Mouse (Mus musculus) kidney, embryonic 16.5 days (tissue): ENCODE results near the gene Tmem81. TPM values are rescaled to one million over a fixed set of nuclear protein-coding genes. Genes with fewer than 3 reads are reported as not detected.

ENCODE experiments used
- ATAC-seq: fragments of 200-750 bp; cut with Nextera tagmentation; 2 replicates; pipeline ENCODE4 v1.8.0; 2017; ENCODE audit warnings: moderate TSS enrichment; ENCODE audit not compliant: low FRiP score, low TSS enrichment
- H3K27ac ChIP-seq: fragments of 300-500 bp; sonication (generic); 2 replicates; pipeline ENCODE4 v1.5.1; 2014; ENCODE audit warnings: low read length
- H3K27me3 ChIP-seq: fragments of 300-500 bp; sonication (generic); 2 replicates; pipeline ENCODE4 v1.6.1; 2014; ENCODE audit warnings: low read length, control low read depth, mixed read lengths; ENCODE audit not compliant: insufficient read depth
- H3K36me3 ChIP-seq: fragments of 300-500 bp; sonication (generic); 2 replicates; pipeline ENCODE4 v1.6.1; 2014; ENCODE audit warnings: low read length, control low read depth, mixed read lengths; ENCODE audit not compliant: insufficient read depth
- H3K4me1 ChIP-seq: fragments of 300-500 bp; sonication (generic); 2 replicates; pipeline ENCODE4 v1.6.1; 2014; ENCODE audit warnings: low read length, control low read depth, mixed read lengths; ENCODE audit not compliant: insufficient read depth
- H3K4me2 ChIP-seq: fragments of 300-500 bp; sonication (generic); replicated peaks from 2 replicates; pipeline ENCODE4 v1.6.1; 2014; ENCODE audit warnings: low read depth, low read length
- H3K4me3 ChIP-seq: fragments of 300-500 bp; sonication (generic); 2 replicates; pipeline ENCODE4 v1.5.1; 2014; ENCODE audit warnings: mild to moderate bottlenecking, low read length
- H3K9ac ChIP-seq: fragments of 300-500 bp; sonication (generic); replicated peaks from 2 replicates; pipeline ENCODE4 v1.6.1; 2014; ENCODE audit warnings: low read length
- H3K9me3 ChIP-seq: fragments of 300-500 bp; sonication (generic); 2 replicates; pipeline ENCODE4 v1.6.1; 2016; ENCODE audit warnings: low read length, control low read depth
- WGBS: fragments of 180-500 bp; shearing (Covaris S2); extraction: QIAGEN DNeasy Blood & Tissue Kit; methylation state at CpG from one replicate; pipeline ENCODE4 v1.1.7; 2014; 5-methylcytosine and 5-hydroxymethylcytosine counted together
- polyA plus RNA-seq: library from polyadenylated mRNA; unstranded; fragments of >200 nt; fragmentation: Nextera tagmentation; extraction: Ambion mirVana; gene quantifications from 2 replicates; pipeline ENCODE4 v1.2.1, GENCODE M21; 2015

Gene Tmem81
- polyA plus RNA-seq, 1 experiment from 2014 or later = 1.7 TPM

DNA sequence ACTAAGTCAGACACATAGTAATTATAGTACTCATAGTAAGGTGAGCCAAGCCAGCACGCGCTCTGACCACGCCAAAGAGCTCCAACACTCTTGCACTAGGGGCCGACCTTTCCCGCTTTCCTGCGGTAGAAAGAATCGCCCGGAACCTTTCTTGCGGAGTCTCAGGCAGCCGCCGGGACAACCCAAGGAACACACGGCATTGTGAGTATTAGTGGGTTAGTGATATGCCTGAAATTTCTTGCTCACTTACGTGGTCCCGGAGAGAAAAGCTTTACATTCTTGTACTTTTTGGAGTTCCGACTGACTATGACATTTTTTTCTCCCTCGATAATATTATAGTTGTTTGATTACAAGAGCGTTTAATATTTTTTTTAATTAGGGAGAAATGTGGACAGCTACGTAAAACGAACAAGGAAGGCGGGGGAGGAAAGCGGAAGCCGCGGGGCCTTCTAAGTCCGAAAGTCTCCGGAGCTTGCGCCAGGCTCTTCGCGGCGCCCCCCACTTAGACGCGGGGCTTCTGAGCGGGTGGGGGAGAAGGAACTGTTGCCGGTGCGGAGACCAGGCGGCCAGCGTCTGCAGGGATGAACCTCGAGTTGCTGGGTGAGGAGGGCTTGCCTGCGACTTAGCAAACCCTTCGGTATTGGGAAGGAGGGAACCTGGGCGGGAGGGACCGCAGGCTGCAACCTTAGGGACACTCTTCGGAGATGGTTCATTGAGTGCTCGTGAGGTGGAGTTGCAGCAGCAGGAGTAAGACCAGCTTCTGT, 28.9 kb upstream of the Tmem81 start, which contains the start of gene Rbbp5:
Rbbp5 (plus strand) TSS at position 438 of the 764 bp plus-strand sequence.
- Histone ChIP-seq H3K4me2 (peak within 1 kb of the TSS; percentile 75), H3K27ac (peak within 1 kb of the TSS; percentile 77; the same call in 1 of the 2 replicates), H3K9me3 (no peaks in the 10 kb centered on the region), H3K36me3 (no peaks in the 10 kb centered on the region), H3K4me3 (peak within 1 kb of the TSS; percentile 88), H3K9ac (peak within 1 kb of the TSS; percentile 92), H3K4me1 (peaks cover 12% of the 10 kb centered on the region), H3K27me3 (no peaks in the 10 kb centered on the region)
- peak; percentile 92 for ATAC-seq
- under 1% methylated on average over 43 of the region's 43 CpGs for WGBS

DNA sequence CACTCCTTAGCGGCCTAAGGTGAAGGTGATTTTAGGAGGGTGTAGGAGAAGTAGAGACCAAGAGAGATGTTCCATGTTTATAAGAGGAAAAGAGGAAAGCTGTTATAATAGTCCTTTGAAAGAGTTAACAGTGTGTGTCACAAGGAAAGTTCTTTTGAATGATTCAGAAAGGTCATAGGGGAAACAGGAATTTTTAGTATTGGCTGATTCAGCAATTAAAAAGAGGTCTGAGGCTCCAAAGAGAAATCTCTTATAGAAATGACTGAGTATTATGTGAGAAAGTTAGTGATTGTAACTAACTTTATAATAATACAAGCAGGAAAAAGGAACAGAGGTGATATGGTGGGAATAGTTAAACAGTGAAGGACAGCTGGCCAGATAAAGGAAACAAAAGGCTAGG, 26.6 kb upstream of the Tmem81 start:
- Histone ChIP-seq H3K4me3 (no peak overlapping the region), H3K27ac (no peak overlapping the region), H3K4me1 (peaks cover 12% of the 10 kb centered on the region), H3K9ac (no peak overlapping the region), H3K4me2 (no peak overlapping the region), H3K9me3 (no peaks in the 10 kb centered on the region), H3K27me3 (no peaks in the 10 kb centered on the region), H3K36me3 (no peaks in the 10 kb centered on the region)
- ATAC-seq = no peak
- 95% methylated on average over 1 of the region's 1 CpGs for WGBS

DNA sequence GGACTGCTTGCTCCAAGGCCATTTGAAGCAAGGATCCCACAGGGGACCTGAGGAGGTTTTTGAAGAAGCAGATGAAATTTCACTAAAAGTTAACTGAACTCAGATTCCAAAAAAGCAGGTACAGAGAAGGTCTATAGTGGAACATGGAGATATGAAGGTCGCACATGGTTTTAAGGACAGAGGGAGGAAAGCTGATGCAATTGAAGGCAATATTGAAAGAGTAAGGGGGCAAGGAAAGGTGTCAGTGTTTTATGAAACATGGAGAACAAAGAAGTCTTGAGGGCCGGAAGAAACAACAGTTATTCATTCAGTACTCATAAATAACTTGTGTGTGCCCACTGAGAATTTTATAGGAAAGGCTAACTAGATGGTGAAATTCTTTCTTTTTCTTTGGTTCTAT, 24.4 kb upstream of the Tmem81 start:
- Histone ChIP-seq H3K4me2 (no peak overlapping the region), H3K27ac (no peak overlapping the region), H3K27me3 (no peaks in the 10 kb centered on the region), H3K9me3 (no peaks in the 10 kb centered on the region), H3K9ac (no peak overlapping the region), H3K4me1 (peaks cover 12% of the 10 kb centered on the region), H3K4me3 (no peak overlapping the region), H3K36me3 (0 out of 2 replicates have a peak, but pooled peaks cover 6% of the 10 kb centered on the region)
- ATAC-seq = no peak
- WGBS = 79% methylated on average over 2 of the region's 2 CpGs

DNA sequence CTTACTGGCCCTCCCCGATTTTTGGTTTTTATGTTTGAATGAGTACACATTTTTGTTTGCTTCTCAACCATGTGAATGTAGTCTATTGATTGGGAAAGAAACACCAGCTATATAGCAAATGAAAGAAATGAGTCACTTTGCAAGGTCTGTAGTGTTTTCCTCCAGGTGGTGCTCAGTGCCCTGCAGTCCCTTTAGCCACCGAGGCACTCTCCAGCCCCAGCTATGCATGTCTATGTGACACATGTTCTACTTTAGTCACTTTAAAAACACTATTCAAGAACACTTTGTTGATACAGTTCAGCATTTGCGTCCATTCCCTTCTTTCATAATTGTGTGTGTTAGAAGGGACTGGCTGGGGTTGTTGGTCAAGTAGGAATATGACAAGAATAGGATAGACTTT, 22.8 kb upstream of the Tmem81 start:
- Histone ChIP-seq H3K4me2 (no peak overlapping the region), H3K9ac (no peak overlapping the region), H3K27ac (no peak overlapping the region), H3K4me1 (peaks cover 8% of the 10 kb centered on the region), H3K27me3 (no peaks in the 10 kb centered on the region), H3K36me3 (peaks cover 15% of the 10 kb centered on the region), H3K9me3 (no peaks in the 10 kb centered on the region), H3K4me3 (no peak overlapping the region)
- 81% methylated on average over 3 of the region's 3 CpGs for WGBS
- ATAC-seq = no peak

DNA sequence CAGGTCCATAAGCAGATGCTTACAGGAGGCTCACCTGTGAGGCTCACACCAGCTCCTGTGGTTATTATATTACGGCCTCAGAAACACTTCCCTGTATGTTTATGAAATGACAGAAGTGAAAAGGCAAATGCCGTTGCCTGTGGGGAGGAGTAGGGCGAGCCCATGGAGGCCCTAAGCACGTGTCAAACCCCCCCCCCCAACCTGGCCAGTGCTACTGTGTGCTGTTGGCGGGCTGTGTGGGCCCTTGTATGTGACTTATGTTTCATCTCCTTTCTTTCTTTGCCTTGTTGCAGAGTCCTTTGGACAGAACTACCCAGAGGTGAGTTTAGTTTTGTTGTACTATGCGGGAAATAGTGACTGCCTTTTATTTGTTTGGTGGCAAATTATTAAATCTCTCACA, 22.3 kb upstream of the Tmem81 start:
- H3K4me3 ChIP-seq = no peak overlapping the region
- H3K9me3 ChIP-seq = no peaks in the 10 kb centered on the region
- no peak for ATAC-seq
- 87% methylated on average over 6 of the region's 6 CpGs for WGBS
- peaks cover 19% of the 10 kb centered on the region for H3K36me3 ChIP-seq
- no peak overlapping the region for H3K4me2 ChIP-seq
- no peak overlapping the region for H3K27ac ChIP-seq
- peaks cover 2% of the 10 kb centered on the region; the same call in 1 of the 2 replicates for H3K4me1 ChIP-seq
- H3K27me3 ChIP-seq = no peaks in the 10 kb centered on the region
- H3K9ac ChIP-seq = no peak overlapping the region

DNA sequence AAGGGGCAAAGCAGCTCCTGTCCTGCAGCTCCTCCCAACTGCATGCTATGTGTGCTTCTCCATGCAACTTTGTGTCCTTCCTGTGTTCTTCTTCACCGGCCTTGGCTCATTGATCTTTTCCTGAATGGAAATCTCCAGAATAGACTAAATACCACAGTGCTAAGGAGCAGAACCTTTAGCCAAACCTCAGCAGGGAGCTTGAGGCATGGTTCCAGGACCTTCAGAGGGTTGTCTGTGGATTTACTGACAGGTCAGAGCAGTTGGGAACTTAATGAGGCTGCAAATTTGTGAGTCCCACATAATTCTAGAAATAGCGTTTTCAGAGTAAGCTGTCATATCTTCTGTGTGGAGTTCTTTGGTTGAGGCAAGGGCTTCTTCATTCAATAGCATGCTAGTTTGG, 5.5 kb upstream of the Tmem81 start:
- H3K9me3 ChIP-seq = no peaks in the 10 kb centered on the region
- peaks cover 66% of the 10 kb centered on the region for H3K36me3 ChIP-seq
- no peaks in the 10 kb centered on the region for H3K27me3 ChIP-seq
- no peak overlapping the region for H3K4me3 ChIP-seq
- WGBS = 95% methylated on average over 2 of the region's 2 CpGs
- no peak for ATAC-seq
- no peak overlapping the region for H3K9ac ChIP-seq
- no peak overlapping the region for H3K4me2 ChIP-seq
- no peak overlapping the region for H3K27ac ChIP-seq
- H3K4me1 ChIP-seq = no peaks in the 10 kb centered on the region

DNA sequence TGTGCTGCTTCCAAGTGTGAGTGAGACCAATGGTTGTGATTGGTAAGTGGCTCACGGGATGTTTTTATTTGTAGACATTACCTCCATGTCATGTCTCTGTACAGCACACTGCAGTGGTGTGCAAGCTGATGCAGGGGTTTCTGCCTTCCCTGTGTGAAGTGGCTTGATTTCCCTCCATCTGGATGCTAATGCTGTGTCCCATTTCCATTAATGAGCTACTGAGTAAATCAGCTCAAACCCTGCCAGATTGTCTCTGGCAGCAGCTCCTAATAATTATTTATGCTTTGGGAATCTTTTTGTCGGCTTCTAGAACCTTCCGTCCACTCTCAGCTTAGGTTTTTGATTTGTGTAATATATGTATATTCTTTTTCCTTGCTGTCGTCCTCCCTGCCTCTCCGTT, 875 bp upstream of the Tmem81 start:
- no peak overlapping the region for H3K4me3 ChIP-seq
- H3K4me1 ChIP-seq = no peaks in the 10 kb centered on the region
- 90% methylated on average over 5 of the region's 5 CpGs for WGBS
- no peak overlapping the region for H3K4me2 ChIP-seq
- H3K9me3 ChIP-seq = no peaks in the 10 kb centered on the region
- H3K27me3 ChIP-seq = no peaks in the 10 kb centered on the region
- H3K9ac ChIP-seq = no peak overlapping the region
- H3K36me3 ChIP-seq = peaks cover 53% of the 10 kb centered on the region
- ATAC-seq = no peak
- H3K27ac ChIP-seq = no peak overlapping the region

DNA sequence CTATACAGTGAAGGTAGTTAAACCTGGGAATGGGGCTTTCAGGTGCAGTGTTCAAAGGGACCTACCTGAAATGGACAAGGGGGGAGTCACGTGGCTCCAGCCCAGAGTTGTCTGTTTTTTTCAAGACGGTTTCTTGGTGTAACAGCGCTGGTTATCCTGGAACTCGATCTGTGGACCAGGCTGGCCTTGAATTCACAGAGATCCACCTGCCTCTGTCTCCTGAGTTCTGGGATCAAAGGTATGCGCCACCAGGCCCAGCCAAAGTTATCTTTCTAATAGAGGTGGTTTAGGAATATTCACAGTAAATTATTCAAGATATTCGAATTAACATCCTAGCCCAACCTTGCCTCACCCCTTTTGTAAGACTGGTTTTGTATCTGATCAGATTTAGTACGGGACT, 626 bp downstream of the Tmem81 start:
- Histone ChIP-seq H3K9ac (no peak overlapping the region), H3K27me3 (no peaks in the 10 kb centered on the region), H3K4me1 (peaks cover 5% of the 10 kb centered on the region; the same call in 1 of the 2 replicates), H3K4me2 (no peak overlapping the region), H3K27ac (no peak overlapping the region), H3K36me3 (peaks cover 44% of the 10 kb centered on the region), H3K4me3 (no peak overlapping the region), H3K9me3 (no peaks in the 10 kb centered on the region)
- 89% methylated on average over 7 of the region's 7 CpGs for WGBS
- ATAC-seq = no peak

DNA sequence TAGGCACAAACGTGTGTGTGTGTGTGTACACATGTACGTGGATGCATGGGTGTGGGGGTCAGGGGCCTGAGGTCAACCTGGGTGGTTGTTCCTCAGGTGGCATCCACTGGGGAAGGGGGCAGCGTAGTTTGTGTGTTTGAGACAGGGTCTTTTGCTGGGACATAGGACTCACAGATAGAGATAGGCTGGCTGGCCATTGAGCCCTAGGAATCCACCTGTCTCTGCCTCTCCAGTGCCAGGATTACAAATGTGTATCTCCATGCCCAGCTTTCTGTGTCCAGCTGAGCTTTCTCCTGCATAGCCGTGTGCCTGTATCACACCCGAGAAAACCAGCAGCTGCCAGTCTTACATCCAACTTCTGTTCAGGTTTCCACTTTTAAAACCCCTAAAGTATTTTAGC, 3.7 kb downstream of the Tmem81 start:
- no peaks in the 10 kb centered on the region for H3K27me3 ChIP-seq
- no peak overlapping the region for H3K9ac ChIP-seq
- no peak overlapping the region for H3K27ac ChIP-seq
- 84% methylated on average over 5 of the region's 5 CpGs for WGBS
- ATAC-seq = no peak
- no peak overlapping the region for H3K4me3 ChIP-seq
- no peaks in the 10 kb centered on the region for H3K9me3 ChIP-seq
- H3K4me2 ChIP-seq = no peak overlapping the region
- H3K36me3 ChIP-seq = peaks cover 24% of the 10 kb centered on the region
- H3K4me1 ChIP-seq = peaks cover 8% of the 10 kb centered on the region; the same call in 1 of the 2 replicates

DNA sequence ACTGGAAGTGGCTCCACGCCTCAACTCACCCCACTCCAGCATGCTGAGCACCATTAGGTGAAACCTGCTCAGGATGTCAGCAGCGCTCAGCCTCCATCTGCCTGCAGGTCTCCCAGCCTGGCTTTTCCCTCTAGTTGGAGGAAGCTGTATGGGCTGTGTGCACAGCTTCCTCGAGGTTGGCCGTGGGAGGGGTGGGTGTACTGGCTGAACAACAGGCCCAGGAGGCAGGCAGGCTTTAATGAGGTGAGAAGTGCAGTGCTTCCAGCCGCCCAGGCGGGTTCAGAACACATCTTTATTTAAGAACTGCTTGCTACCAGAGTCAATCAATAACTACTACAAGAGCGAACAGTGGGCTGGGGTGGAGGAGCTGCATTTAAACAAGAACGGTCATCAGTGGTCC, 5.5 kb downstream of the Tmem81 start:
- peak; percentile 85 for ATAC-seq

More for the DNA sequence above, 5.5 kb downstream of the Tmem81 start:
- 23% methylated on average over 8 of the region's 8 CpGs for WGBS
- Histone ChIP-seq H3K36me3 (peaks cover 14% of the 10 kb centered on the region; the same call in 1 of the 2 replicates), H3K4me2 (no peak overlapping the region), H3K4me1 (peaks cover 8% of the 10 kb centered on the region; the same call in 1 of the 2 replicates), H3K27me3 (no peaks in the 10 kb centered on the region), H3K27ac (peak overlapping the region; percentile 50; the same call in 1 of the 2 replicates), H3K9me3 (no peaks in the 10 kb centered on the region), H3K4me3 (no peak overlapping the region), H3K9ac (no peak overlapping the region)
